Mouse (Mus musculus): ENCODE results near the gene Usp11. TPM values are rescaled to one million over a fixed set of nuclear protein-coding genes. Genes with fewer than 3 reads are reported as not detected.
"Not testable (repeated sequence)": the region's sequence is repeated elsewhere in the genome, so short reads cannot be mapped to it uniquely, and the experiment has no call there.

Gene Usp11
- polyA plus RNA-seq, 1 experiment: 24.5 TPM

- H3K79me2 ChIP-seq (ENCODE audit: control insufficient read depth, insufficient read depth): peaks cover 16% of the 10 kb centered on the region
- peak overlapping the region; percentile 47 for H3K4me3 ChIP-seq
- peak overlapping the region; percentile 89 for H3ac ChIP-seq (ENCODE audit: control insufficient read depth, insufficient read length)
- peak overlapping the region; percentile 68 for H3K4me2 ChIP-seq (ENCODE audit: low read depth)
- TF ChIP-seq POLR2A (IDR thresholded peaks at IDR 0.05; ENCODE audit: insufficient read length, low read depth): peak; percentile 71
- TF ChIP-seq CEBPB (IDR thresholded peaks at IDR 0.05; ENCODE audit: insufficient read depth, poor library complexity, severe bottlenecking): 0 out of 2 replicates have a peak, but pooled peaks have one; percentile 57
- no peak for TF ChIP-seq MYOG (IDR thresholded peaks at IDR 0.05; ENCODE audit: control insufficient read depth in 1 of 3, insufficient read depth in 1 of 3, insufficient read length in 2 of 3, low read depth in 2 of 3)
- TF ChIP-seq POLR2AphosphoS2 (IDR thresholded peaks at IDR 0.05; ENCODE audit: insufficient read length, low read depth): peak; percentile 98
- no peaks in the 10 kb centered on the region for H3K36me3 ChIP-seq (ENCODE audit: control insufficient read depth, insufficient read depth)
- no peaks in the 10 kb centered on the region for H3K27me3 ChIP-seq (ENCODE audit: control insufficient read depth, insufficient read depth, insufficient read length)
These were observed 783 bp downstream of the Usp11 start for GRCm38 (mm10) chrX:20704295-20705082.

GRCm38 (mm10) chrX:20705083-20705402, 1.3 kb downstream of the Usp11 start:
- H3K4me3 ChIP-seq: peak overlapping the region; percentile 47
- H3K79me2 ChIP-seq (ENCODE audit: control insufficient read depth, insufficient read depth): peaks cover 16% of the 10 kb centered on the region
- H3K27me3 ChIP-seq (ENCODE audit: control insufficient read depth, insufficient read depth, insufficient read length): no peaks in the 10 kb centered on the region
- peak overlapping the region; percentile 62 for H3K4me2 ChIP-seq (ENCODE audit: low read depth)
- no peak overlapping the region for H3ac ChIP-seq (ENCODE audit: control insufficient read depth, insufficient read length)
- H3K36me3 ChIP-seq (ENCODE audit: control insufficient read depth, insufficient read depth): no peaks in the 10 kb centered on the region
- TF ChIP-seq POLR2A (IDR thresholded peaks at IDR 0.05; ENCODE audit: insufficient read length, low read depth) (no peak), MAX (IDR thresholded peaks at IDR 0.05; ENCODE audit: low read depth) (no peak), MYOG (IDR thresholded peaks at IDR 0.05; ENCODE audit: control insufficient read depth in 1 of 3, insufficient read depth in 1 of 3, insufficient read length in 2 of 3, low read depth in 2 of 3) (no peak), SRF (IDR thresholded peaks at IDR 0.05; ENCODE audit: control insufficient read depth, insufficient read length, low read depth) (no peak), USF1 (IDR thresholded peaks at IDR 0.05; ENCODE audit: low read depth) (peak; percentile 43)

GRCm38 (mm10) chrX:20728681-20729080, 25.0 kb downstream of the Usp11 start:
- no peaks in the 10 kb centered on the region for H3K36me3 ChIP-seq (ENCODE audit: control insufficient read depth, insufficient read depth)
- TF ChIP-seq CEBPB (IDR thresholded peaks at IDR 0.05; ENCODE audit: insufficient read depth, poor library complexity, severe bottlenecking): no peak
- no peak for TF ChIP-seq MAX (IDR thresholded peaks at IDR 0.05; ENCODE audit: low read depth)
- TF ChIP-seq TCF3 (IDR thresholded peaks at IDR 0.05; ENCODE audit: insufficient read length, low read depth): no peak
- no peak for TF ChIP-seq TCF12 (IDR thresholded peaks at IDR 0.05; ENCODE audit: insufficient read depth, poor library complexity, severe bottlenecking)
- no peak for TF ChIP-seq POLR2AphosphoS2 (IDR thresholded peaks at IDR 0.05; ENCODE audit: insufficient read length, low read depth)
- TF ChIP-seq MYOD1 (IDR thresholded peaks at IDR 0.05; ENCODE audit: control insufficient read depth in 1 of 3, insufficient read length in 2 of 3, low read depth in 2 of 3): no peak
- TF ChIP-seq SRF (IDR thresholded peaks at IDR 0.05; ENCODE audit: control insufficient read depth, insufficient read length, low read depth): no peak
- TF ChIP-seq USF1 (IDR thresholded peaks at IDR 0.05; ENCODE audit: low read depth): no peak
- no peak for TF ChIP-seq MYOG (IDR thresholded peaks at IDR 0.05; ENCODE audit: control insufficient read depth in 1 of 3, insufficient read depth in 1 of 3, insufficient read length in 2 of 3, low read depth in 2 of 3)
- no peak overlapping the region for H3K4me2 ChIP-seq (ENCODE audit: low read depth)
- no peaks in the 10 kb centered on the region for H3K79me2 ChIP-seq (ENCODE audit: control insufficient read depth, insufficient read depth)
- H3K4me3 ChIP-seq: no peak overlapping the region
- no peaks in the 10 kb centered on the region for H3K27me3 ChIP-seq (ENCODE audit: control insufficient read depth, insufficient read depth, insufficient read length)
- H3ac ChIP-seq (ENCODE audit: control insufficient read depth, insufficient read length): no peak overlapping the region

GRCm38 (mm10) chrX:20730048-20730447, 26.3 kb downstream of the Usp11 start:
- not testable (repeated sequence) for H3K27me3 ChIP-seq (ENCODE audit: control insufficient read depth, insufficient read depth, insufficient read length); H3K36me3 ChIP-seq (ENCODE audit: control insufficient read depth, insufficient read depth); H3ac ChIP-seq (ENCODE audit: control insufficient read depth, insufficient read length); H3K4me2 ChIP-seq (ENCODE audit: low read depth); H3K4me3 ChIP-seq; H3K79me2 ChIP-seq (ENCODE audit: control insufficient read depth, insufficient read depth)

- no peak overlapping the region for H3ac ChIP-seq (ENCODE audit: control insufficient read depth, insufficient read length)
These were observed 32.8 kb downstream of the Usp11 start for GRCm38 (mm10) chrX:20736479-20736878.

GRCm38 (mm10) chrX:20748829-20749228, 45.1 kb downstream of the Usp11 start:
- Histone ChIP-seq H3ac (ENCODE audit: control insufficient read depth, insufficient read length) (no peak overlapping the region), H3K4me3 (no peak overlapping the region), H3K36me3 (ENCODE audit: control insufficient read depth, insufficient read depth) (no peaks in the 10 kb centered on the region), H3K79me2 (ENCODE audit: control insufficient read depth, insufficient read depth) (no peaks in the 10 kb centered on the region), H3K27me3 (ENCODE audit: control insufficient read depth, insufficient read depth, insufficient read length) (no peaks in the 10 kb centered on the region), H3K4me2 (ENCODE audit: low read depth) (no peak overlapping the region)
- TF ChIP-seq POLR2A (IDR thresholded peaks at IDR 0.05; ENCODE audit: insufficient read length, low read depth) (no peak), SRF (IDR thresholded peaks at IDR 0.05; ENCODE audit: control insufficient read depth, insufficient read length, low read depth) (no peak), TCF3 (IDR thresholded peaks at IDR 0.05; ENCODE audit: insufficient read length, low read depth) (no peak), MAX (IDR thresholded peaks at IDR 0.05; ENCODE audit: low read depth) (no peak), POLR2AphosphoS2 (IDR thresholded peaks at IDR 0.05; ENCODE audit: insufficient read length, low read depth) (no peak)

More at GRCm38 (mm10) chrX:20736479-20736878, 32.8 kb downstream of the Usp11 start:
- H3K79me2 ChIP-seq (ENCODE audit: control insufficient read depth, insufficient read depth): no peaks in the 10 kb centered on the region
- no peak overlapping the region for H3K4me2 ChIP-seq (ENCODE audit: low read depth)
- H3K4me3 ChIP-seq: no peak overlapping the region
- H3K36me3 ChIP-seq (ENCODE audit: control insufficient read depth, insufficient read depth): no peaks in the 10 kb centered on the region
- no peaks in the 10 kb centered on the region for H3K27me3 ChIP-seq (ENCODE audit: control insufficient read depth, insufficient read depth, insufficient read length)
- no peak for TF ChIP-seq POLR2AphosphoS2 (IDR thresholded peaks at IDR 0.05; ENCODE audit: insufficient read length, low read depth)
- TF ChIP-seq USF1 (IDR thresholded peaks at IDR 0.05; ENCODE audit: low read depth): no peak
- TF ChIP-seq MYOD1 (IDR thresholded peaks at IDR 0.05; ENCODE audit: control insufficient read depth in 1 of 3, insufficient read length in 2 of 3, low read depth in 2 of 3): no peak
- no peak for TF ChIP-seq CEBPB (IDR thresholded peaks at IDR 0.05; ENCODE audit: insufficient read depth, poor library complexity, severe bottlenecking)
- TF ChIP-seq POLR2A (IDR thresholded peaks at IDR 0.05; ENCODE audit: insufficient read length, low read depth): no peak
